Mouse (Mus musculus) splenic B cell, adult 2 months (primary cell): ENCODE measurements around the gene Lig1.
"Not testable (repeated sequence)": the region's sequence is repeated elsewhere in the genome, so short reads cannot be mapped to it uniquely, and the experiment has no call there.

Experiments used
- DNase-seq: peaks from one replicate; pipeline ENCODE4 v3.0.0-alpha.2; 2011; ENCODE audit warnings: low read depth, low spot score
- H3K27me3 ChIP-seq: 2 replicates; pipeline ENCODE4 v1.6.1; 2012; ENCODE audit warnings: mild to moderate bottlenecking, low read length, moderate library complexity, mixed read lengths; ENCODE audit not compliant: control insufficient read depth, poor library complexity, insufficient read depth, severe bottlenecking
- H3K36me3 ChIP-seq: 2 replicates; pipeline ENCODE4 v1.6.1; 2012; ENCODE audit warnings: mild to moderate bottlenecking, low read length, moderate library complexity, mixed read lengths; ENCODE audit not compliant: control insufficient read depth, poor library complexity, insufficient read depth, severe bottlenecking

Gene Lig1

GRCm38 (mm10) chr7:13277081-13277480 is at the start of gene Lig1:
Gene Lig1, plus strand, starts transcription at chr7:13277283.
- no peaks in the 10 kb centered on the region for H3K36me3 ChIP-seq
- H3K27me3 ChIP-seq: no peaks in the 10 kb centered on the region
- no peak for DNase-seq

- no peak for DNase-seq
- no peaks in the 10 kb centered on the region for H3K27me3 ChIP-seq
- no peaks in the 10 kb centered on the region for H3K36me3 ChIP-seq
These were observed 16.1 kb upstream of the Lig1 start for GRCm38 (mm10) chr7:13260746-13261700.

GRCm38 (mm10) chr7:13263851-13264250 is 13.2 kb upstream of the Lig1 start:
- no peaks in the 10 kb centered on the region for H3K27me3 ChIP-seq
- H3K36me3 ChIP-seq: no peaks in the 10 kb centered on the region

GRCm38 (mm10) chr7:13264396-13264795 is 12.7 kb upstream of the Lig1 start:
- no peaks in the 10 kb centered on the region for H3K27me3 ChIP-seq
- H3K36me3 ChIP-seq: no peaks in the 10 kb centered on the region
- DNase-seq: no peak

More at GRCm38 (mm10) chr7:13263851-13264250, 13.2 kb upstream of the Lig1 start:
- DNase-seq: no peak

- no peak for DNase-seq
- Histone ChIP-seq H3K27me3 (no peaks in the 10 kb centered on the region), H3K36me3 (no peaks in the 10 kb centered on the region)
These were observed 8.3 kb upstream of the Lig1 start for GRCm38 (mm10) chr7:13268749-13269260.

GRCm38 (mm10) chr7:13269394-13269793 is 7.7 kb upstream of the Lig1 start:
- Histone ChIP-seq H3K27me3 (no peaks in the 10 kb centered on the region), H3K36me3 (no peaks in the 10 kb centered on the region)
- no peak for DNase-seq

- no peaks in the 10 kb centered on the region for H3K27me3 ChIP-seq
- no peaks in the 10 kb centered on the region for H3K36me3 ChIP-seq
These were observed 5.4 kb upstream of the Lig1 start for GRCm38 (mm10) chr7:13271704-13272103.

GRCm38 (mm10) chr7:13277833-13278232 is 750 bp downstream of the Lig1 start:
- H3K27me3 ChIP-seq: no peaks in the 10 kb centered on the region
- DNase-seq: no peak

More at GRCm38 (mm10) chr7:13271704-13272103, 5.4 kb upstream of the Lig1 start:
- no peak for DNase-seq

GRCm38 (mm10) chr7:13278308-13278891 is 1.3 kb downstream of the Lig1 start, which contains the start of gene Zswim9:
Gene Zswim9, minus strand, starts transcription at chr7:13278721.
- DNase-seq: peak; percentile 95
- Histone ChIP-seq H3K27me3 (no peaks in the 10 kb centered on the region), H3K36me3 (no peaks in the 10 kb centered on the region)

More at GRCm38 (mm10) chr7:13277833-13278232, 750 bp downstream of the Lig1 start:
- H3K36me3 ChIP-seq: no peaks in the 10 kb centered on the region

GRCm38 (mm10) chr7:13278957-13279356 is 1.9 kb downstream of the Lig1 start:
- not testable (repeated sequence) for H3K27me3 ChIP-seq, H3K36me3 ChIP-seq
- DNase-seq: peak; percentile 1

- no peaks in the 10 kb centered on the region; the same call in 1 of the 2 replicates for H3K36me3 ChIP-seq
- peak; percentile 46 for DNase-seq
- H3K27me3 ChIP-seq: no peaks in the 10 kb centered on the region
These were observed 11.5 kb downstream of the Lig1 start for GRCm38 (mm10) chr7:13288621-13289020.

- H3K27me3 ChIP-seq: no peaks in the 10 kb centered on the region
- DNase-seq: no peak
- no peaks in the 10 kb centered on the region; the same call in 1 of the 2 replicates for H3K36me3 ChIP-seq
These were observed 13.1 kb downstream of the Lig1 start for GRCm38 (mm10) chr7:13290041-13290675.

- no peaks in the 10 kb centered on the region for H3K27me3 ChIP-seq
- no peaks in the 10 kb centered on the region; the same call in 1 of the 2 replicates for H3K36me3 ChIP-seq
- DNase-seq: no peak
These were observed 14.3 kb downstream of the Lig1 start for GRCm38 (mm10) chr7:13291370-13291769.
